Mouse (Mus musculus) embryo, embryonic 9.5 days (tissue): Measurements from ENCODE around the gene Prr36.

Source experiments
- DNase-seq: peaks from one replicate; pipeline ENCODE4 v3.0.0-alpha.2; 2017; ENCODE audit errors: extremely low spot score

Gene Prr36

DNA sequence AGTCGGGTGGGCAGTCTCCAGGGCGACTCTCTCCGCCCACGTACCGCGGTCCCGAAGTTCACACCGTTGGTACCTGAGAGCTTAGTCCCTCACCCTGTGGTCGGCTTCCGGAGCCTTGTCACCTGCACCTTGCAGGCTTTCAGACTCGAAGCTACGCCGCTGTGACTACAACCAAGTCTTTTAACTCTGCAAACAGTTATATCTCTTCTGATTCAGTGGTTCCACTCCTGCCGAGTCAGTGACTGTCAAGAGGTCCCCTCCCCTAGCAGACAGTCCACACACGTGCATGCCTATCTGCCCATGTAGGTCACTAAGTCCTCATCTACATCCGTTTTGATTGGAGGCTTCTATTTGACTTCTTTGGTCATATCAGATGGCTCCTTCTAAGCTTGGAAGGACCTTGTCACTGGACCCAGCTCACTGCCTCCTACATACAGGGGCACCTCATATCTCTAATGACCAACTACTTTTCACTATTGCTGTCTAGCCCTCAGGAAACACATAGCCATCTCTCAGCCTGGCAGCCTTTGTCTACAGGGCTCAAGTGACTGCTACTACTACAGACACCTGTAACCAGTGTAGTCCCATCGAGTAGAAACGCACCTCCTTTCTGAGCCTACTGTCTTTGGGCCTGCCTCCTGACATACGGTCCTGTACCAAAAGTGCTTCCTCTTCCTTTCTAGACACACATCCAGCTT is 22.1 kb upstream of the Prr36 start:
- DNase-seq = no peak

DNA sequence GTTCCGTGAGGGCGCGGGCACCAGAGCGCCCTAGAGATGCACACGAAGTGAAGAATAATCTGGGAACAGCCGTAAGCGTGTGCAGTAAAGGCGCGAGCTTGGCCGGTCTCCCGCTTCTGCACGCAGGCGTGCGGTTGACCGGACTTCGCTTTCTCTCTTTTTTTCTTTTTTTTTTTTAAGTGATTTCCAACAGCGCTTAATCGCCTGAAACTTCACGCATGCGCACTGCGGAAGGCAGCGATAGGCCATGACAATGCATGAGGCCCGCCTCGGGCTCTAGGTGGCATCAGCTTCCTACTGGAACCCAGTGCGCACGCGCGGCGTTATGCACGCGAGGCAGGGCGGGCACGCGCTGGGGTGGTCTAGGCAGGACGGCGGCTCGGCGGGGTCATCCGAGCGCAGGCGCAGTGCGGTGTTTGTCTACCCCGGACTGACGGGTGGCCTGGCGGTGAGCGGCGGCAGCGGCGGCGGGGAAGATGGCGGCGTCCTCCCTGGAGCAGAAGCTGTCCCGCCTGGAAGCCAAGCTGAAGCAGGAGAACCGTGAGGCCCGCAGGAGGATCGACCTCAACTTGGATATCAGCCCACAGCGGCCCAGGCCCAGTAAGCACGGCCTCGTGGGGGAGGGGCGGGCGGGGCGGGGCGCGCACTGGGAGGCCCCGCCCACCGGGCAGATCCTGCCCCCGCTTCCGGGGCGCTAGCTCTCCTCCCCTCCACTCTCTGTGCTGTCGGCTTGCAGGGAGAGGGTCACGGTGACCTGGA is 21.4 kb upstream of the Prr36 start, which contains the start of the genes Map2k7 and Gm49320:
Gene Map2k7, plus strand, starts transcription at position 307 of the 759 bp plus-strand sequence.
Gene Gm49320, plus strand, starts transcription at position 432 of the 759 bp plus-strand sequence.
- peak; percentile 99 for DNase-seq

DNA sequence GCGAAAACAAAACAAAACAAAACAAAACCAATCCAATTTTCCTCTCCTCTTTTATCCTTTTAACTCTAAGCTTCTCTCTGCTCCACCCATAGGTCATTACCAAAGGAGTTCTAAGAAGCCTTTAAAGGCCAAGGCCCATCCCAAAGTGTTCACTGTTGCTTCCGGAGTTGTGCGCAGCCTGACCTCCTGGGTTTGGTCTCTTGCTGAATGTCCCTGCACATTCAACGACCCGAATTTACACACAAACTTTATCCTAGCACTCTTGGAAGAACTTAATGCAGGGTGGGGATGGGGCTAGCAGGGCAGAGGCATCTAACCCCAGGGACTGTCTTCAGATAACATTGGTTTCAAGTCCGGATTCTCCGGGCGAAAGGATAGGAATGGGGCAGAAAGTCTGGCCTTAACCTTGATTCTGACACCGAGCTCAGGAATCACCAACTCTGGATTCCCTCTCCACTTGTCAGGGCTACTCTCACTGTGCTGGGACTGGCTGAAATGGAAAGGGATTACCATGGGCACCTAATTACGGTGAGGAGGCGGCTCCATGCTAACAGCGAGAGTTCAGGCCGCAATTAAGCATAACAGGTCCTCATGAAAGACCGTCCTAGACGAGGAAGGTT is 20.7 kb upstream of the Prr36 start:
- no peak for DNase-seq

DNA sequence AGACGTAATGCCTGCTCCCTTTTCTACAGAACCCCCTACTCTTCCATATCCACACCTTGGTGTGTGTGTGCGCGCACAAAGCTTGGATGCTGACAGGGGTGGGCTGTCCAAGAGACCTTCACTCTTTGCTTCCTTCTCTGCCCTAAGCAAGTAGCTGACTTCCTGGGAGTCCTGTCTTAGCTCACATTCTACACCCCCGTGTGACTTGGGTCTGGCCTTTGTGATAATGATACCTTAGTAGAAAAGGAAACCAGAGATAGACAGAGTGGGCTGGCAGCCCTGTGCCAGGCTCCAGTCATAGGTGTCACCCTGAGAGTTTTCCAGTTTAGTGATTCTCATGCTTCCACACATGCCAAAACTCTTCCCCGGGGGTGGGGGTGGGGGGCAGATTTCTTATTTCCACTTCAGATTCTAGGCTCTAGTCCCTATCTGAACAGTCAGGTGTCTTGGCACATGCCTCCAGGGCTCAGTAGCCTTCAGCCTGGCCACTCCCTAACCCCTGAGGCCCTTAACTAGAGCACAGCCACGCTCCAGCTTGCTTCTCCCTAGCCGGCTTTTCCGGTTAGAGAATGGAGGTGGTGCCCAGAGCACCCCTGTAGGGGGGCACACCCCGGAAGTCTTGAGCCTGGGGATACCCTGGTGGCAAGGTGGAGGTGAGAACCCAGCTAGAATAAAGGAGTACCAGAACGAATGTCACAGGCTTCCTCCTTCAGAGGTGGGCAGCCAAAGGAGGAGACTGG is 13.5 kb upstream of the Prr36 start:
- no peak for DNase-seq

DNA sequence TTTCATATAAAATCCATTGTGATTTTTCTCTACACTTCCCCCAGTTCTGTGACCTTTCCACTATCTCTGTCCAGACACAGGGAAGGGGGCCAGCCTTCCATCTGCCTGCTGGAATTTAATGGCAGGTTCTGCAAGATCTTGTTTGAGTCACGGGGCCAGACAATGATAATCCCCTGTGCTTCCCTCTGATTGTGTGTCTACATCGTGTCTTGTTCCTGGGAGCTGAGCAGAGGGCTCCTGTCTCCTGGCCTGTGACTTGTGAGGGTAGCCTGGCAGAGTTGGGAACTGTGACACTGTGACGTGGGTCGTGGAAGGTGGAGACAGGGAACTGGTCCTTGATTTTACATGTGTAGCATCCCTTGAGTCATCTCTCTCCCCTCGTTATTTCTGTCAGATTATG is 12.5 kb upstream of the Prr36 start:
- DNase-seq = no peak

DNA sequence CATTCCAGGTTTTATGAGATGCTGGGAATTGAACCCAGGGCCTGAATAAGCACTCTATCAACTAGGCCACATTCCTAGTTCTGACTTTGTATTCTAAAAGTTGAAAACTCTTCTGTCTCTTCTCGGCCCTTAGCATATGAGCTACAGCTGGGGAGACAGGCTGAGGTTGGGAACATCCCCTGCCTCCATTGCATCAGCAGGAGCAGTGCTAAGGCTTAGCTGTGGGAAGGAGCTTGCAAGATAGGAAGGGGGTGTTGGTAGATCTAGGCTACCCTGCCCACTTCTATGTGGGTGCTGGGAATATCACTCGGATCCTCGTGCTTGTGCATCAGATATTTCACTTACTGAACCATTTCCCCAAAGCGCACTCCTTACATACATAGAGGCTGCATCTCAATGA is 10.7 kb upstream of the Prr36 start:
- no peak for DNase-seq

DNA sequence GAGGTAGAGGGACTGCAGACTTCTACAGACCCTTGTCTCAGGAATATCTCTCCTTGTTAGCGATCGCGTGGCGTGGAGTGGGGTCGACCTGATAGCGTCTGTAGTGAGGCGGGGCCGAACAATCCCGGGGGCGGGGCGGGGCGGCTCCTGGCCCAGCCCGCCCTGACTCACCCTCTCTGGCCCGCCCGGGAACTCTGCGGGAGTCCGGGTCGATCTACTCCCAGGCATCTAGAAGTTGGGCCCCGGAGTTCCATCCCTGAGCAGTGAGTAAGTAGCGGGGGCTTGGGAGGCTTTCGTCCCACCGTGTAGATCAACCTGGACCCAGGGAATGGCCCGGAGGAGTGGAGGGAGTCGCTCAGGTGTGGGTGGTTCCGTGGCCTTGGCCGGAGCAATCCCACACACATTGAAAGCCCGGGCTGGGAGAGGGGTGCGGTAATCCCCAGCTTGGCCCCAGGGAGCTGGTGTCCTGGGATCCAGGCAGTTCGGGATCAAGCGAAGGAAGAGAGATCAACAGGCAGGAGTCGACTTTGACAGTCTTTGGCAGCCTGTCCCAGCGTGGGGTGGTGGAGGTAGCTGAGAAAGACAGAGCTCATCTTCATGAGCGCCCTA is 9.6 kb upstream of the Prr36 start, which contains the start of gene Lrrc8e:
Gene Lrrc8e, plus strand, starts transcription at position 89 of the 609 bp plus-strand sequence.
- no peak for DNase-seq

DNA sequence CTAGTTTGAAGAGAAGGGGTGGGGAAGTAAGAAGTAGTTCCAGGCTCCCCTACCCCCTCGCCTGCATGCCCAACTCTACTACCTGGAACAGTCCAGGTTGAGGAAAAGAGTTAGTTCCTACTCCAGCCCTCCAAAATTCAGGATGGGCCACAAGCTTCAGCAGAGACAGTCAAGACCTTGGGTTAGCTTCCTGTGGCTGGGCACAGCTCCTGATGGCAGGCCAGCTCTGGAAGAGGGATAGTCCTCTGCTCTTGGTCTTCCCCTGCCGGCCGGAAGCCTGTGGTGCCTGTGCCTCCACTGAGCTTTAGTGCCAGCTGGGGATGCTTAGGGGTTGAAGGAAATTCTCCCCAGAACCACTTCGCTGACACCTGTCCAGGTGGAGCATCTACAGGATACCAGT is 9.1 kb upstream of the Prr36 start:
- no peak for DNase-seq

DNA sequence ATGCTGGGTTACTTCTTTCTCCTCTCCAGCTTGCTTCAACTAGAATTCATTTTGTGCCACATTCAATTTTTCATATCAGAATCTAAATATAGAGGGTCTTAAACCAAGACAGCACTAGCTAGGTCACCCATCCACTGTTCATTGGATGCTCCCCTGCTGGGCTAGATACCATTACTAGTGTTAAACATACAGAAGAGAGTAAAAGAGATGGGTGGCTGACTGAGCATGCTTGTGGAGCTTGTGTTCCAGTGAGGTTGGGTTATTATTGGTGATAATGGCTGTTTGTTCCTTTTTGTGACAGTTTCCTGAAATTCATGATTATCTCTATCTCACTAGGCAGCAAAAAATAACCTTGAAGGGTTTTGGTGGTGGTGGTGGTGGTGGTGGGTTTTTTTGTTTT is 4.8 kb upstream of the Prr36 start:
- DNase-seq = no peak

DNA sequence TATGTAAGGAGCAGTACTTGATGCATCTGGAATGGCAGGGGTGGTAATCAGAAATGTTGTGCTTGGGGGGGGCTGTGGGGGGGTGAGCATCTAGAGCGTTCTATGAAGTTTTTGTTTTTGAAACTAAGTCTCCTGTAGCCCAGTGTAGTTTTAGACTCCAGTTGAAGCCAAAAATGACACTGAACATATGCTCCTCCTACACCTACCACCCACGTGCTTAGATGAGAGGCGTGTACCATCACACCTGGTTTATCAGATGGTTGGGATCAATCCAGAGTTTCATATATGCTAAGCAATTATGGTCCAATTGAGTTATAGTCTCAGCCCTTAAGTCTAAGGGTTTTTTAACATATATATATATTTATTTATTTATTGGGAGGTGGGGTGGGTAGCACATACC is 2.4 kb upstream of the Prr36 start:
- no peak for DNase-seq

DNA sequence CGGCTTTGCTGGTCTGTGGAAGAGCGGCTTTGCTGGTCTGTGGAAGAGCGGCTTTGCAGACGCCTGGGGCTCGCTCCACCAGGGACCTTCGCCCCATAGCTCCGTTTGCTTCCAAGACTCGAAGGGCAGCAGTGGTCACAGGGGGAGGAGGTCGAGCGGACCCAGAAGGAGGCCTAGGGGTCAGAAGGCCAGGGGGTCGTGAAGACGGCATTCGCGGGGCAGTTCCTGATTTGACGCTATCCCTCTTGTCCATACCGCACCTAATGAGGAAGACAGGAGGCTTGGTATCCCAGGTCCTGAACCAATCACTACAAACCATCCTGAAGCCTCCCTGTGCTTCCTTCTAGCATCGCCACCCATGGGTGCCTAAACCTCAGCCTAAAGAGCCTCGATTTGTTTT is 963 bp downstream of the Prr36 start:
- no peak for DNase-seq

DNA sequence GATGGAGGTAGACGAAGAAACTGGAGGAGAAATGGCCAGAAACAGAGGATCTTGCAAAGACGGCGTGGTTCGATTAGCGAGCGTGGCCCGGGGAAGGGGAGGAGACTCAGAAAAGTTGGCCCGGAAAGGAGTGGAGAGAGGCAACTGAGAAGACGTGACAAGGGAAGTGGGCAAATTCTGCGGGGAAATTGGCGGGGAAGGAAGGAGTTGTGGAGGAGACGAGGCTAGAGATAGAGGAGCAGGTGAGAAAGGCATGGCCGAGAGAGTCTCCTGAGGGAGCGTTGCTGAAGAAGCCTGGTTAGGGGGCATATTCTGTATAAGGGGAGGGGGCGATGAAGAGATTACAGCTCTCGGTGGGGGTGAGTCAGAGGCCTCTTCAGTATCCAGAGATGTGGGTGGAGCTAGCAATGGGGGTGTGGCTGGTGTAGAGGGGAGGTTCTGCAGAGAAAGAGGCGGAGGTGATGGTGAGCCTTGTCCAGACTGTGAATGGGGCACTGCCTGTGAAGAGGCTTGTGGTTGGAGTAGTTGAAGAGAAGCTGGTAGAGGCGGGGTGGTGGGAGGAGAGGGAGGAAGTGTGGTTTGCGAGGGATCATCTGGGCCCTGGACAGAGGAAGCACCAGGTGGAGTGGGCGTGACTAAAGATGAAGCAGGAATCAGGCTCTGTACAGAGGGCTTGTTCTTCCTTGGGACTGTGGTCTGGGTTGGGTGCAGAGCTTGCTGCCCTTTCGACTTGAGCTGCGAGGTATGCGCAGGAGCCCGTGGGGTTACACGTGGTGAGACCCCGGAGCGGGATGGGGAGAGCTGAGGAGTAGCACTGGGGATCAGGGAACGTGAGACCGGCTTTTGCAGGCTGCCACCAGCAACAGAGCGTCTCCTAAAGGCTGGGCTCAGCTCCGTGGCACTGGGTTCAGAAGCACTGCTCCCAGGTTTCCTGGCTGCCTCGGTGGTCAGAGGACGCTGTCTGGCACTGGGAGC is 3.0 kb downstream of the Prr36 start:
- peak; percentile 71 for DNase-seq

DNA sequence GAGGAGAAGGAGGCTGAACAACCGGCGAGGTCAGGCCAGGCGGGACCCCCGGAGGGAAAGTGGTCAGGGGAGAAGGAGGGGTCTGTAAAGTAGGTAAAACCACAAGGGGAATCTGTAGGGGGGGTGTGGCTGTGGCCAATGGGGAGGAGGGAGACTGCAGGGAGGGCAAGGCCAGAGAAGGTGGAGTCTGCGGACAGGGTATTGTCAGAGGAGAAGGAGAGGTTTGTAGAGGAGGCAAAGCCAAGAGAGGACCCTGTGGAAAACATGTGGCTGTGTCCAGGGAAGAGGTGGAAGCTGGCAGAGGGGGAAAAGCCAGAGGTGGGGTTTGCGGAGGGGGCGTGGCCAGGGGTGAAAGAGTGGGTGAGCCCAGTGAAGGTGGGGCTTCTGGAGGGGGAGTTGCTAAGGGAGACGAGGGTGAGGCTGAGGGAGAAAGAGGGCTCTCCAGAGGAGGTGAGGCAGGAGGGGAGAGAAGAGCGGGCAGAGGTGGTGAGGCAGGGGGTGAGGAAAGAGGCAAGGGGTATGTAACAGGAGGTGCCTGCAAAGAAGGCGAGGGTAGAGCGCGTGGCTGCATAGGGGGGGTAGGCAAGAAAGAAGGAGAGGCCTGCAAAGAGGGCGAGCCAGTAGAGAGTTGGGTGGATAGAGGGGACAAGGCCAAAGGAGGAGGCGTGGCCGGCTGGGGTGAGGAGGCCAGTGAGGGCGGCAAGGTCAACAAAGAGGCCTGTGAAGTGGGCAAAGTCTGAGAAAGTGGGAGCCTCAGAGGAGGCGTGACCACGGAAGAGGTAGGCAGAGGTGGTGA is 3.9 kb downstream of the Prr36 start:
- peak; percentile 75 for DNase-seq

DNA sequence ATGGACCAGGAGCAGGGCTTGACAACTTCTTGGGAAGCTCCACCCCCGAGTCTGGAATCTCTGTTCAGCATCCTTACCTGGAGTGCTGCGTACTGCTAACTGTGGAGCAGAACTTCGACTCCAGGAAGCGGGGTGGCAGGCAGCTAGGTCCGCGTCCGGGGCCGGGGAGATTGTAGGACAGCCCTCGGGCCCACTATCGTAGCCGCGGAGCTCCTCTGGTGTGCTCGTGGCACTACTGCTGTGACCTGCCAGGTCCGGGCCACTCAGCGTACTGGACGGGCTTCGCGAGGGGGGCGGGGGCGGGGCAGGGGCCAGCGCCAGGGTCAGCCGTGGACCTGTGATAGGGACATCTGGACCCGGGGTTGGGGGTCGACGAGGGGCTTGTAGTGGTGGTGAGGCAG is 4.5 kb downstream of the Prr36 start:
- DNase-seq = no peak

DNA sequence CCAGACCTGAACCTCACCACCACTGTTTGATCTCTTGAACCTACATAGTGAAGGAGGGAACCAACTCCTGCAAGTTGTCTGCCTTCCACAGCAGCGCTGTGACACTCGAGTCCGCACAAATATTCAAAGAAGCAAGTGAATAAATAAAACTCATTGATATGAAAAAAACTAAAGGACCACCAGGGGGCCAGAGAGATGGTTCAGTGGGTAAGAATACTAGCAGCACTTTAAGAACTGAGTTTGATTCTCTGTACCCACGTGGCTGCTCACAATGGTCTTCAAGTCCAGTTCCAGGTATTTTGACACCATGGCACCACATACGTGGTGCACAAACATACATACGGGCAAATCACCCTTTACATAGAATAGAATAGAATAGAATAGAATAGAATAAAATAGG is 6.2 kb downstream of the Prr36 start:
- no peak for DNase-seq

DNA sequence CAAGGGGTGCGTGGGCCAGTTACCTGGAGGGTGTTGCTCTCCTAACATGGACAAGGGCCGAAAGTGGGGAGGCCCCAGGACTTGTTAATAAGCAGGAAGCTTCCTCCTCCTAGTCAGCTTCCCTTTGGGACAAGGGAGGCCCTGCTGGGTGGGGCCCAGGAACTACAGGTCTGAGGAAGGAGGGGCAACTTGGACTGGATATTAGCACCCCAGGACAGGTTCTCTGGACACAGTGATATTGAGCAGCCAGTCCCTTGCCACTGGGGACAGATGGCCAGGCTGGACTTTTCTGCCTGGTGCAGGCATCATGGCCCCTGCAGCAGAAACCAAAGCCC is 10.3 kb downstream of the Prr36 start:
- no peak for DNase-seq

DNA sequence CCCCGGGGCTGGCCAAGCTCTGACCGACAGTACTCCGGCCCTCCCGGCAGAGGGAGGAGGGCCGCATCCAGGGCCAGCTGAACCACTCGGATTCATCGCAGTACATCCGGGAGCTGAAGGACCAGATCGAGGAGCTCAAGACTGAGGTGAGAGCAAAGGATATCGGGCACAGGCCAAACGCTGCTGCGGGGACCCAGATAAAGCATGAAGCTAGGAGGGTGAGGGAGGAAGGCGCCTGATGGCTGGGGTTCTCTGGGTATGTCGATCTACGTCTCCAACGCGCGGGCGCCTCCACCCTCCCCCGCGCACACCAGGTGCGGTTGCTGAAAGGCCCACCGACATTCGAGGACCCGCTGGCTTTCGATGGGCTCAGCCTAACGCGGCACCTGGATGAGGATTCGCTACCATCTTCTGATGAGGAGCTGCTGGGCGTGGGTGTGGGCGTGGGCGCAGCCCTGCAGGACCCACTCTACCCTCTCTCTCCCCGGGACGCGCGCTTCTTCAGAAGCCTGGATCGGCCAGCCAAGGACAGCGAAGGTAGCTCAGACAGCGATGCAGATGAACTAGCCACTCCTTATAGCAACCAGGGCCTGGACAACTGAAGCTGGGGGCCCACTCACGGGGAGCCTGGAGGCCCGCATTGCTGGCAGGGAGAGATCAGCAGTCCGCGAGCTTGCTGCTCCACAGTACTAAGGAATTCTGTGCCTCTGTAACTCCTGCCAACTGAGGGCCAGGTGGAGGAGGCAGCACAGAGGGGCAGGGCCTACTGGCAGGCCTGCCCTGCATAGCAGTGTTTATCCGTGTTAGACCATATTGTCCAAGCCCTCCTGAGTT is 10.9 kb downstream of the Prr36 start:
- DNase-seq = no peak

DNA sequence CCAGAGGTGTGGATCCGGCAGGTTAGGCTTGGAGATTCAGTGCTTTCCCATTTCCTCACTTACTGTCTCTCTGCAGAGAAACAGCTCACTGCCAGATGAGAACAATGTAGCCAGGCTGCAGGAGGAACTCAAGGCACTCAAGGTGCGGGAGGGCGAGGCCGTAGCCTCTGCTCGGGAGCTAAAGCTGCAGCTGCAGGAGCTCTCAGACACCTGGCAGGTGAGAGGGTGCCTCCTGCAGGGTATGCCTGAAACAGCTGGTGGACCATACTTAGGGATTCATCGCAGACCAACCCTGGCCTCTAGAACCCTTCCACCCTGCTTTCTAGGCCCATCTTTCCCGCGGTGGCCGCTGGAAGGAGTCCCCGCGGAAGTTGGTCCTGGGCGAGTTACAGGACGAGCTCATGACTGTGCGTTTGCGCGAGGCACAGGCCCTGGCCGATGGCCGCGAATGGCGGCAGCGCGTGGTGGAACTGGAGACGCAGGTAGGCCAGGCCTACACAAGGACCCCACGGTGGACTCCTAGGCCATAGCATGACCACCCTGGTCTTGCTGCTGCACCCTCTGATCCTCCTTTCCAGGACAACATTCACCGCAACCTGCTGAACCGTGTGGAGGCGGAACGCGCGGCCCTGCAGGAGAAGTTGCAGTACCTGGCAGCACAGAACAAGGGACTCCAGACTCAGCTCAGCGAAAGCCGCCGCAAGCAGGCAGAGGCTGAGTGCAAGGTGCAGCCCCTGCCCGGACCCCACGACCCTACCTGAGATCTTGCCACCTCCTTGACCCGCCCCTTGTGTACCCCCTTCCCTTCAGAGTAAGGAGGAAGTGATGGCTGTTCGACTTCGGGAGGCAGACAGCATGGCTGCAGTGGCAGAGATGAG is 11.8 kb downstream of the Prr36 start:
- DNase-seq = no peak
